Mouse (Mus musculus) heart, postnatal 0 days (tissue): ENCODE measurements at regions not wholly inside any gene's neighbourhood (a gene's known extent, or its start where the extent isn't known, plus 50 kb on each side); places are given as distances from the start of the nearest gene placed in this dataset.

ENCODE experiments used
- ATAC-seq: fragments of 200-750 bp; cut with Nextera tagmentation; 2 replicates; pipeline ENCODE4 v1.8.0; 2017; ENCODE audit warnings: low read depth, moderate number of reproducible peaks, moderate library complexity; ENCODE audit not compliant: insufficient read depth
- DNase-seq: peaks from one replicate; pipeline ENCODE4 v3.0.0-alpha.2; 2016; ENCODE audit warnings: low spot score
- H3K27ac ChIP-seq: fragments of 300-500 bp; sonication (generic); 2 replicates; pipeline ENCODE4 v1.5.1; 2014; ENCODE audit warnings: low read depth, mild to moderate bottlenecking
- H3K27me3 ChIP-seq: fragments of 300-500 bp; sonication (generic); 2 replicates; pipeline ENCODE4 v1.6.1; 2014; ENCODE audit warnings: low read length, mixed read lengths; ENCODE audit not compliant: control insufficient read depth, insufficient read depth
- H3K36me3 ChIP-seq: fragments of 300-500 bp; sonication (generic); replicated peaks from 2 replicates; pipeline ENCODE4 v1.6.1; 2014; ENCODE audit warnings: low read length, mixed read lengths; ENCODE audit not compliant: control insufficient read depth, insufficient read depth
- H3K4me1 ChIP-seq: fragments of 300-500 bp; sonication (generic); 2 replicates; pipeline ENCODE4 v1.6.1; 2014; ENCODE audit warnings: antibody characterized with exemption; ENCODE audit not compliant: control insufficient read depth, insufficient read depth
- H3K4me2 ChIP-seq: fragments of 300-500 bp; sonication (generic); 2 replicates; pipeline ENCODE4 v1.6.1; 2014; ENCODE audit warnings: low read depth, mild to moderate bottlenecking, low read length, moderate library complexity
- H3K4me3 ChIP-seq: fragments of 300-500 bp; sonication (generic); 2 replicates; pipeline ENCODE4 v1.5.1; 2014; ENCODE audit warnings: low read depth, low read length
- H3K9ac ChIP-seq: fragments of 300-500 bp; sonication (generic); replicated peaks from 2 replicates; pipeline ENCODE4 v1.6.1; 2014; ENCODE audit warnings: low read depth, low read length, mixed read lengths
- H3K9me3 ChIP-seq: fragments of 300-500 bp; sonication (generic); replicated peaks from 2 replicates; pipeline ENCODE4 v1.6.1; 2016; ENCODE audit warnings: low read length; ENCODE audit not compliant: control insufficient read depth
- CTCF ChIP-seq: IDR thresholded peaks from 2 replicates; pipeline ENCODE4 v1.5.1; 2016; ENCODE audit warnings: antibody characterized with exemption, control low read depth, low read depth
- EP300 ChIP-seq: IDR thresholded peaks from 2 replicates; pipeline ENCODE4 v1.6.1; 2016; ENCODE audit warnings: antibody characterized with exemption, low read depth
- WGBS: fragments of 180-500 bp; shearing (Covaris S2); extraction: QIAGEN DNeasy Blood & Tissue Kit; methylation state at CpG from one replicate; pipeline ENCODE4 v1.1.7; 2014; 5-methylcytosine and 5-hydroxymethylcytosine counted together

GRCm38 (mm10) chr14:102396036-102396734, 586.3 kb downstream of the Kctd12 start:
- Histone ChIP-seq H3K27me3 (no peaks in the 10 kb centered on the region), H3K27ac (no peak overlapping the region), H3K4me2 (no peak overlapping the region), H3K36me3 (no peaks in the 10 kb centered on the region), H3K9me3 (no peaks in the 10 kb centered on the region), H3K4me3 (no peak overlapping the region), H3K4me1 (no peaks in the 10 kb centered on the region), H3K9ac (no peak overlapping the region)
- ATAC-seq = no peak
- WGBS = 73% methylated on average over 7 of the region's 7 CpGs
- TF ChIP-seq EP300 (no peak), CTCF (peak; percentile 38)
- DNase-seq = no peak

- TF ChIP-seq CTCF (no peak), EP300 (no peak)
- Histone ChIP-seq H3K9ac (no peak overlapping the region), H3K27me3 (no peaks in the 10 kb centered on the region), H3K27ac (no peak overlapping the region), H3K4me1 (no peaks in the 10 kb centered on the region), H3K4me3 (no peak overlapping the region), H3K4me2 (no peak overlapping the region), H3K36me3 (no peaks in the 10 kb centered on the region), H3K9me3 (no peaks in the 10 kb centered on the region)
- DNase-seq (no peak), ATAC-seq (no peak)
- 50% methylated on average over 3 of the region's 3 CpGs for WGBS
Measured at GRCm38 (mm10) chr14:102392351-102392750, 590.1 kb downstream of the Kctd12 start.

DNA sequence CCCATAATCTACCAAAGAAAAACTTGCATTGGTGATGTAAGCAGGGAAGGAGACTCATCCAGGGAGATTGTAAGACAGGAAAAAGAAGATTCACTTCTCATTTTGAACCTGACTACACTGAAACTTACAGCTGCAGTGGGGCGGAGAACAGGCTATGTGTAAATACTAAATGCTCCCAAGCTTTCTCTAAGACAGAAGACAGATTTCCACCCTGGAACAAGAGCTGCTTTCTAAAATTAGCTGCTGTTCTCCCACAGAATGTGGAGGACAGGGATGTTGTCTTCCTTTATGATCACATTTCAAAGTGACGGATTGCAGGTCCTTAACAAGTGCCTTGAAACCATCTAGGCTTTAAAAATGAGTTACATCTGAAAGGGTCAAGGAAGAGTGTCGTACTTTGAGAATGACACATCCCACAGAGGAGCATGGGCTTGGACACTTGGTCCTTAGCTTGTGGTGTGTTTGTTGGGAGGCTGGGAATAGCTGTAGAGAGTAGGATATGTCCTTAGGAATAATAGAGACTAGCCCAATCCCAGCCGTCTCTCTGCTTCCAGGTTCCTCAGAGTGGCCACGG, 609.4 kb downstream of the Kctd12 start:
- WGBS = 44% methylated on average over 5 of the region's 5 CpGs
- Histone ChIP-seq H3K36me3 (no peaks in the 10 kb centered on the region), H3K27me3 (no peaks in the 10 kb centered on the region), H3K27ac (no peak overlapping the region), H3K9me3 (no peaks in the 10 kb centered on the region), H3K4me1 (no peaks in the 10 kb centered on the region), H3K4me2 (no peak overlapping the region), H3K9ac (no peak overlapping the region), H3K4me3 (no peak overlapping the region)
- ATAC-seq (no peak), DNase-seq (no peak)
- TF ChIP-seq CTCF = no peak
- no peak for TF ChIP-seq EP300

GRCm38 (mm10) chr14:102361589-102361988, 620.8 kb downstream of the Kctd12 start:
- no peak overlapping the region for H3K4me2 ChIP-seq
- ATAC-seq = no peak
- DNase-seq = no peak
- no peaks in the 10 kb centered on the region for H3K9me3 ChIP-seq
- H3K4me3 ChIP-seq = no peak overlapping the region
- TF ChIP-seq CTCF = no peak
- TF ChIP-seq EP300 = no peak
- WGBS = 65% methylated on average over 2 of the region's 2 CpGs
- H3K27me3 ChIP-seq = no peaks in the 10 kb centered on the region
- no peaks in the 10 kb centered on the region for H3K4me1 ChIP-seq
- no peak overlapping the region for H3K27ac ChIP-seq
- no peak overlapping the region for H3K9ac ChIP-seq
- no peaks in the 10 kb centered on the region for H3K36me3 ChIP-seq

GRCm38 (mm10) chr14:102329409-102329808, 599.7 kb downstream of the Lmo7 start:
- Histone ChIP-seq H3K36me3 (no peaks in the 10 kb centered on the region), H3K4me2 (no peak overlapping the region), H3K4me1 (no peaks in the 10 kb centered on the region), H3K27ac (no peak overlapping the region), H3K4me3 (no peak overlapping the region), H3K27me3 (no peaks in the 10 kb centered on the region), H3K9me3 (no peaks in the 10 kb centered on the region), H3K9ac (no peak overlapping the region)
- TF ChIP-seq EP300 = no peak
- TF ChIP-seq CTCF = no peak
- no peak for ATAC-seq
- DNase-seq = no peak

DNA sequence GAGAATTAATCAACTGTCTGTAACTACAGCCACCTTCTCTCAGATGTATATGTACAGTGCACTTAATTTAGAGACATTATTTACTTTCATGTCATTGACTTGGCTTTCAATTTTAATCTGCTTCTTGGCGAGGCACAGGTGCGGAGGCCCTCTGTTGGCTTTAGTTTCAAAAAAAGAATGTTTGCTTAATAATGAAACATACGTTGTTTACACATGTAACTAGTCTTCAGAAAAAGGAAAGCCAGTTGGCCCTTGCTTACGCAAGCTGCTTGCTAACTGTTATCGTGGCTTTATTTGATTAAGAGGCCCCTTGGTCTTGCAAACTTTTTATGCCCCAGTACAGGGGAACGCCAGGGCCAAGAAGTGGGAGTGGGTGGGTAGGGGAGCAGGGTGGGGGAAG, 576.6 kb downstream of the Lmo7 start:
- 88% methylated on average over 6 of the region's 6 CpGs for WGBS
- Histone ChIP-seq H3K27me3 (no peaks in the 10 kb centered on the region), H3K4me1 (no peaks in the 10 kb centered on the region), H3K9me3 (no peaks in the 10 kb centered on the region), H3K9ac (no peak overlapping the region), H3K4me2 (no peak overlapping the region), H3K4me3 (no peak overlapping the region), H3K27ac (no peak overlapping the region), H3K36me3 (no peaks in the 10 kb centered on the region)
- ATAC-seq = no peak
- DNase-seq = no peak
- TF ChIP-seq CTCF (no peak), EP300 (no peak)
